Mouse (Mus musculus) lung, postnatal 0 days (tissue): ENCODE results near the gene Itsn2.

Experiments used
- CTCF ChIP-seq: IDR thresholded peaks from 2 replicates; pipeline ENCODE4 v1.5.1; 2016; ENCODE audit warnings: antibody characterized with exemption, mild to moderate bottlenecking
- EP300 ChIP-seq: IDR thresholded peaks from 2 replicates; pipeline ENCODE4 v1.6.1; 2016; ENCODE audit warnings: antibody characterized with exemption, mild to moderate bottlenecking, control low read depth

DNA sequence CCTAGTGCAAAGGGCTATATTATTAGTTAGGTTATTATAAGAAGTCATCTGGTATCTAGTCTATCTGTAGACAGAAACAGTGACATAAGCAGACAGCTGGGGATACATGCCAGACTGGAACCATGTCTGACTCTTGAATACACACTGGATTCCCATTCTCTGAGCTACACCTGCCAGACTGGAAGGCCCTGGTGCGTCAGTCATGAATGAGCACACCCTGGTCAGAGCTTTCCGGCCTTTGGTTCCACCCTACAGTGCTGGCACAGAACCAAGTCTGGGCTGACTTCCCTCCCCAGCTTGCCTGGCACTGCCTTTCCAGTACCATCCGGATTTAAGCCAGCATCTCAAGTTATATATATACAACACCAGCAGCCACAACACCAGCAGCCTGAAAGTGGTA, 3.8 kb upstream of the Itsn2 start:
- TF ChIP-seq EP300 (no peak; the same call in 1 of the 2 replicates), CTCF (no peak)
